Mouse (Mus musculus) forebrain, embryonic 11.5 days (tissue): ENCODE results near the gene Tbcd. TPM values are rescaled to one million over a fixed set of nuclear protein-coding genes. Genes with fewer than 3 reads are reported as not detected.

Experiments used
- ATAC-seq: fragments of 200-750 bp; cut with Nextera tagmentation; replicated peaks from 2 replicates; pipeline ENCODE4 v1.8.0; 2017; ENCODE audit warnings: moderate TSS enrichment; ENCODE audit not compliant: low FRiP score
- DNase-seq: peaks from one replicate; pipeline ENCODE4 v3.0.0-alpha.2; 2017; ENCODE audit warnings: low spot score
- H3K27ac ChIP-seq: fragments of 300-500 bp; sonication (generic); 2 replicates; pipeline ENCODE4 v1.5.1; 2014; ENCODE audit warnings: low read depth, low read length
- H3K27me3 ChIP-seq: fragments of 300-500 bp; sonication (generic); 2 replicates; pipeline ENCODE4 v1.6.1; 2014; ENCODE audit warnings: mild to moderate bottlenecking, low read length, mixed read lengths; ENCODE audit not compliant: control insufficient read depth, insufficient read depth
- H3K36me3 ChIP-seq: fragments of 300-500 bp; sonication (generic); 2 replicates; pipeline ENCODE4 v1.6.1; 2014; ENCODE audit warnings: mild to moderate bottlenecking, low read length, moderate library complexity, mixed read lengths; ENCODE audit not compliant: control insufficient read depth, insufficient read depth
- H3K4me1 ChIP-seq: fragments of 300-500 bp; sonication (generic); replicated peaks from 2 replicates; pipeline ENCODE4 v1.6.1; 2014; ENCODE audit warnings: low read length, mixed read lengths; ENCODE audit not compliant: control insufficient read depth, insufficient read depth
- H3K4me2 ChIP-seq: fragments of 300-500 bp; sonication (generic); 2 replicates; pipeline ENCODE4 v1.6.1; 2014; ENCODE audit warnings: low read depth, mild to moderate bottlenecking, low read length, moderate library complexity, mixed read lengths; ENCODE audit not compliant: severe bottlenecking
- H3K4me3 ChIP-seq: fragments of 300-500 bp; sonication (generic); 2 replicates; pipeline ENCODE4 v1.5.1; 2014; ENCODE audit warnings: low read depth, low read length
- H3K9ac ChIP-seq: fragments of 300-500 bp; sonication (generic); 2 replicates; pipeline ENCODE4 v1.6.1; 2014; ENCODE audit warnings: low read length
- H3K9me3 ChIP-seq: fragments of 300-500 bp; sonication (generic); 2 replicates; pipeline ENCODE4 v1.6.1; 2016; ENCODE audit warnings: low read length, mixed read lengths; ENCODE audit not compliant: control insufficient read depth
- WGBS: fragments of 180-500 bp; shearing (Covaris S2); extraction: QIAGEN DNeasy Blood & Tissue Kit; methylation state at CpG from one replicate; pipeline ENCODE4 v1.1.7; 2014; 5-methylcytosine and 5-hydroxymethylcytosine counted together
- polyA plus RNA-seq: library from polyadenylated mRNA; unstranded; fragments of >200 nt; fragmentation: Nextera tagmentation; extraction: Ambion mirVana; gene quantifications from 2 replicates; pipeline ENCODE4 v1.2.1, GENCODE M21; 2014

Tbcd gene
- polyA plus RNA-seq, 1 experiment from 2014 or later, result 54.9 TPM

GRCm38 (mm10) chr11:121517687-121518465, 66.1 kb downstream of the Tbcd start:
- no peaks in the 10 kb centered on the region for H3K4me1 ChIP-seq
- ATAC-seq (no peak), DNase-seq (no peak)
- no peaks in the 10 kb centered on the region for H3K27me3 ChIP-seq
- H3K36me3 ChIP-seq, result no peaks in the 10 kb centered on the region
- H3K27ac ChIP-seq, result no peak overlapping the region
- no peak overlapping the region for H3K4me3 ChIP-seq
- H3K9me3 ChIP-seq, result no peaks in the 10 kb centered on the region
- no peak overlapping the region for H3K9ac ChIP-seq
- no peak overlapping the region for H3K4me2 ChIP-seq
- WGBS, result 88% methylated on average over 17 of the region's 17 CpGs

- Histone ChIP-seq H3K4me2 (no peak within 1 kb of the TSS), H3K4me3 (no peak within 1 kb of the TSS), H3K36me3 (no peaks in the 10 kb centered on the region), H3K9ac (no peak within 1 kb of the TSS), H3K9me3 (no peaks in the 10 kb centered on the region), H3K27ac (no peak within 1 kb of the TSS), H3K27me3 (no peaks in the 10 kb centered on the region), H3K4me1 (no peaks in the 10 kb centered on the region)
- DNase-seq (no peak), ATAC-seq (no peak)
- WGBS, result 41% methylated on average over 10 of the region's 10 CpGs
Observed at GRCm38 (mm10) chr11:121519131-121519530, 67.4 kb downstream of the Tbcd start, which contains the start of gene Zfp750. Gene Zfp750 (minus strand): TSS chr11:121519333.

GRCm38 (mm10) chr11:121519703-121520102, 68.0 kb downstream of the Tbcd start:
- no peak for ATAC-seq
- H3K9ac ChIP-seq, result no peak overlapping the region
- DNase-seq, result no peak
- H3K27ac ChIP-seq, result no peak overlapping the region
- no peaks in the 10 kb centered on the region for H3K36me3 ChIP-seq
- WGBS, result 91% methylated on average over 7 of the region's 7 CpGs
- H3K4me1 ChIP-seq, result no peaks in the 10 kb centered on the region
- no peaks in the 10 kb centered on the region for H3K27me3 ChIP-seq
- no peak overlapping the region for H3K4me3 ChIP-seq
- H3K4me2 ChIP-seq, result no peak overlapping the region
- H3K9me3 ChIP-seq, result no peaks in the 10 kb centered on the region

GRCm38 (mm10) chr11:121520761-121521160, 69.0 kb downstream of the Tbcd start:
- H3K4me2 ChIP-seq, result no peak overlapping the region
- DNase-seq, result no peak

GRCm38 (mm10) chr11:121522156-121522762, 70.5 kb downstream of the Tbcd start:
- DNase-seq (no peak), ATAC-seq (no peak)
- no peaks in the 10 kb centered on the region for H3K27me3 ChIP-seq
- no peak overlapping the region for H3K4me3 ChIP-seq
- no peak overlapping the region for H3K27ac ChIP-seq
- H3K4me1 ChIP-seq, result no peaks in the 10 kb centered on the region
- WGBS, result 89% methylated on average over 4 of the region's 4 CpGs
- no peak overlapping the region for H3K9ac ChIP-seq
- no peak overlapping the region for H3K4me2 ChIP-seq
- H3K36me3 ChIP-seq, result no peaks in the 10 kb centered on the region
- no peaks in the 10 kb centered on the region for H3K9me3 ChIP-seq

More at GRCm38 (mm10) chr11:121520761-121521160, 69.0 kb downstream of the Tbcd start:
- Histone ChIP-seq H3K27ac (no peak overlapping the region), H3K36me3 (no peaks in the 10 kb centered on the region), H3K27me3 (no peaks in the 10 kb centered on the region), H3K9me3 (no peaks in the 10 kb centered on the region), H3K4me3 (no peak overlapping the region), H3K4me1 (no peaks in the 10 kb centered on the region), H3K9ac (no peak overlapping the region)
- WGBS, result 94% methylated on average over 2 of the region's 2 CpGs
- no peak for ATAC-seq

GRCm38 (mm10) chr11:121524191-121524590, 72.4 kb downstream of the Tbcd start:
- DNase-seq, result no peak
- Histone ChIP-seq H3K4me1 (no peaks in the 10 kb centered on the region), H3K27ac (no peak overlapping the region), H3K4me2 (no peak overlapping the region), H3K9me3 (no peaks in the 10 kb centered on the region), H3K27me3 (no peaks in the 10 kb centered on the region), H3K9ac (no peak overlapping the region), H3K4me3 (no peak overlapping the region), H3K36me3 (no peaks in the 10 kb centered on the region)
- no peak for ATAC-seq
- WGBS, result 94% methylated on average over 7 of the region's 7 CpGs

GRCm38 (mm10) chr11:121529747-121530146, 78.0 kb downstream of the Tbcd start:
- Histone ChIP-seq H3K4me3 (no peak overlapping the region), H3K4me1 (no peaks in the 10 kb centered on the region), H3K9ac (no peak overlapping the region), H3K27me3 (no peaks in the 10 kb centered on the region), H3K9me3 (no peaks in the 10 kb centered on the region), H3K4me2 (no peak overlapping the region), H3K36me3 (no peaks in the 10 kb centered on the region), H3K27ac (no peak overlapping the region)
- ATAC-seq, result no peak
- DNase-seq, result no peak
- WGBS, result 97% methylated on average over 3 of the region's 3 CpGs

- DNase-seq, result no peak
Observed at GRCm38 (mm10) chr11:121536528-121536927, 84.8 kb downstream of the Tbcd start.

More at GRCm38 (mm10) chr11:121536528-121536927, 84.8 kb downstream of the Tbcd start:
- H3K4me3 ChIP-seq, result no peak overlapping the region
- H3K27me3 ChIP-seq, result no peaks in the 10 kb centered on the region
- H3K36me3 ChIP-seq, result no peaks in the 10 kb centered on the region
- 63% methylated on average over 3 of the region's 3 CpGs for WGBS
- no peak overlapping the region for H3K9ac ChIP-seq
- no peaks in the 10 kb centered on the region for H3K4me1 ChIP-seq
- H3K27ac ChIP-seq, result no peak overlapping the region
- H3K4me2 ChIP-seq, result no peak overlapping the region
- no peaks in the 10 kb centered on the region for H3K9me3 ChIP-seq
- ATAC-seq, result no peak
